Mouse (Mus musculus) mouse embryonic stem cell (cell line): Measurements from ENCODE around the gene Gas2l1.

Source experiments
- in situ Hi-C, 2 experiments: fragments of 300-500 bp; cut with MboI; formaldehyde crosslinking; loops; 1 replicate in 1 of 2; 3 replicates in 1 of 2; pipeline ENCODE4 v1.14.3; 2019 to 2020; ENCODE audit warnings: low sequenced_read_pairs in 2 of 2, low pct_unique_long_range_greater_than_20kb in 1 of 2, mixed read lengths in 1 of 2; ENCODE audit not compliant: unreplicated experiment in 1 of 2

Gene Gas2l1

DNA sequence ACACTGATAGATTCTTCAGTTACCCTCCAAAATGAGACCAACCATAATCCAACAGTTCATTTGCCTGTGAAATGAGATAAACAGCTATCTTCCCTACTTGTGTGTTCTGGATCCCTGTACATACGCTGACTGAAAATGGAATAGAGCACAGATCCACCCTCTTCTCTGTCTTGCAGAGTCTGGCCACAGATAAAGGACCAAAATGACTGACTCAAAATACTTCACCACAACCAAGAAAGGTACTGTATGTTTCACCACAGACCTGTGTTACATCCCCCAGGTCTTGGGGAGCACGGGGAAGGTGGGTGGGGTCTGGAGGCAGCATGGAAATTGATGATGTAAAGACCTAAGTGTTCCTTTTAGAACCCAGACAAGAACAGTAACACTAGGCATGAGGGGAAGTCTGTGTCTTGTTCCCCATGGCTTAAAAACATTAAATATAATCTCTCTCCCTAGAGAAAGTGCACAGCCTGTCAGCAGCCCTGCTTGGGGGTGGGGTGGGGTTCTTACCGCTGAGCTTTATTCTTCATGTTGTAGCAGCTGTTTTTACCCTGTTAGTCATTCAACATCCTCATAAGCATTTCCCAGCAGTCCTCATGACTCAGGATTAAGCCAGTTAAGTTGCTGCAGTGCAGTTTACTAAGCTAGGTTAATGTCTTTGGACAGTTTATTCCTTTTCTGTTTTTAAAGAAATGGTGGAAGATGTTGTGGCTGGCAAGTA is 55.6 kb downstream of the Gas2l1 start:
- in situ Hi-C loops: no loop called here

DNA sequence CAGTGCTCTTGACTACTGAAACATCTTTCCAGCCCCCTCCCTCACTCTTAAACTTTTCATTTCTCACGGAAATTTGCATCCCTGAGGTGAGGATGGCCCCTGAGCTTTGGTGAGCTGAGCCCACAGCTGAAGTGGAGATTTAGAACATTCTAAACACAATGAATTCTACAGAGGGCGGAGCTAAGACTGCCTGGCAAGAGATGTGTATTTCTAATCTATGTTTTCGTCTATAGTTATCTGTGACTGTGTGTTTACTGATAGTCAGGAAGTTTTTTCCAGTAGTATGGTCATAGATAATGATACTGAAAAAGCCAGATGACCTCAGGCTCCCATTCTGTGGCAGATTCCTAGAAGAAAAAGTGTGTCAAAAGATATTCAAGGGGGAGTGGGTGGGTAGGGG is 56.3 kb downstream of the Gas2l1 start:
- in situ Hi-C loops: no loop called here

DNA sequence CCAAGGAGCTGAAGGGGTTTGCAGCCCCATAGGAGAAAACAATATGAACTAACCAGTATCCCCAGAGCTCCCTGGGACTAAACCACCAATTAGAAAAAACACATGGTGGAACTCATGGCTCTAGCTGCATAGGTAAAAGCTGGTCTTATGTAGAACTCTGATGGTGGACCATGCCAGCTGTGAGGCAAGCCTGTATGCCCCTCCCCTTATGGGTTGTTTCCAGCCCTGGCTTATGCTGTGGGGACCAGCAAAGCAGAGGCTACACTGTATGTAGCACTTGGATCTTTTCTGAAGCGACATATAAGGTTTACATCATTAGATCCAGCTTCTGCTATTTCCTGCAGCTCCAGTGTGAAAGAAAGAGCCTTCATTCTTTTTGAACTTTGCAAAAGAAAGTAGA is 57.9 kb downstream of the Gas2l1 start:
- in situ Hi-C loops: no loop called here

DNA sequence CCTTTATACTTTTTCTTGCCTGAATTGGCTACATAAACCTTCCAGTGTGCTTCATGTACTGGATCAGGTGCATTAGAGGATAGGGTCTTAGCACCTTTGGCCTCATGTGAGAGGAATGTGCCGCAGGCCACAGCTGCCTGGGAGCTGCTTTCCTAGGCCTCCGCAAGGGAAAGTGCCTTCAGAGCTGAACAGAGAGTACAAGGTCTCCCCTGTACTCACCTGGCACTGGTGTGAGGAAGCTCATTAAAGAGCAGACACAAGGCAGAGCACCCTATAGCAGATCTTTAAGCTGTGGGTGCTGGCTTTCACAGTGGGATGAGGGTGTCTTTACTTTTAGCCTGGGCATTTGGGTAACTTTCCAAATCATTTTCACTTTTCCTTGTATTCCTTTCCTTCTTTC is 59.6 kb downstream of the Gas2l1 start:
- in situ Hi-C loops: no loop called here
